Mouse (Mus musculus) stomach, embryonic 14.5 days (tissue): Measurements from ENCODE around the gene Ntrk3. TPM values are rescaled to one million over a fixed set of nuclear protein-coding genes. Genes with fewer than 3 reads are reported as not detected.

Experiments used
- ATAC-seq: fragments of 200-750 bp; cut with Nextera tagmentation; 2 replicates; pipeline ENCODE4 v1.8.0; 2017; ENCODE audit warnings: low read depth, moderate TSS enrichment; ENCODE audit not compliant: insufficient number of reproducible peaks, insufficient read depth, low FRiP score
- H3K27ac ChIP-seq: fragments of 300-500 bp; sonication (generic); 2 replicates; pipeline ENCODE4 v1.5.1; 2014; ENCODE audit warnings: mild to moderate bottlenecking, low read length, moderate library complexity, mixed read lengths
- H3K27me3 ChIP-seq: fragments of 300-500 bp; sonication (generic); 2 replicates; pipeline ENCODE4 v1.6.1; 2014; ENCODE audit warnings: low read length, control low read depth, mixed read lengths; ENCODE audit not compliant: control insufficient read depth, insufficient read depth
- H3K36me3 ChIP-seq: fragments of 300-500 bp; sonication (generic); 2 replicates; pipeline ENCODE4 v1.6.1; 2014; ENCODE audit warnings: mild to moderate bottlenecking, control low read depth, low read length, moderate library complexity, mixed read lengths; ENCODE audit not compliant: control insufficient read depth, insufficient read depth
- H3K4me1 ChIP-seq: fragments of 300-500 bp; sonication (generic); 2 replicates; pipeline ENCODE4 v1.6.1; 2014; ENCODE audit warnings: low read length, control low read depth, mixed read lengths; ENCODE audit not compliant: control insufficient read depth, insufficient read depth
- H3K4me2 ChIP-seq: fragments of 300-500 bp; sonication (generic); replicated peaks from 2 replicates; pipeline ENCODE4 v1.6.1; 2014; ENCODE audit warnings: low read depth, low read length, control low read depth
- H3K4me3 ChIP-seq: fragments of 300-500 bp; sonication (generic); 2 replicates; pipeline ENCODE4 v1.5.1; 2014; ENCODE audit warnings: low read depth, low read length, control low read depth
- H3K9ac ChIP-seq: fragments of 300-500 bp; sonication (generic); replicated peaks from 2 replicates; pipeline ENCODE4 v1.6.1; 2014; ENCODE audit warnings: low read depth, mild to moderate bottlenecking, control low read depth, low read length, moderate library complexity, mixed read lengths
- H3K9me3 ChIP-seq: fragments of 300-500 bp; sonication (generic); 2 replicates; pipeline ENCODE4 v1.6.1; 2016; ENCODE audit warnings: low read depth, low read length, control low read depth; ENCODE audit not compliant: control insufficient read depth
- WGBS: fragments of 180-500 bp; shearing (Covaris S2); extraction: QIAGEN DNeasy Blood & Tissue Kit; methylation state at CpG from one replicate; pipeline ENCODE4 v1.1.7; 2014; 5-methylcytosine and 5-hydroxymethylcytosine counted together
- polyA plus RNA-seq: library from polyadenylated mRNA; unstranded; fragments of >200 nt; fragmentation: Nextera tagmentation; extraction: Ambion mirVana; gene quantifications from 2 replicates; pipeline ENCODE4 v1.2.1, GENCODE M21; 2014

Ntrk3 gene
- polyA plus RNA-seq, 1 experiment from 2014 or later = 5.9 TPM

- H3K9me3 ChIP-seq = no peaks in the 10 kb centered on the region
- ATAC-seq = no peak
- H3K4me3 ChIP-seq = no peak overlapping the region
- 75% methylated on average over 7 of the region's 7 CpGs for WGBS
- H3K27me3 ChIP-seq = no peaks in the 10 kb centered on the region
- H3K27ac ChIP-seq = no peak overlapping the region
- H3K9ac ChIP-seq = no peak overlapping the region
- no peaks in the 10 kb centered on the region for H3K4me1 ChIP-seq
- H3K36me3 ChIP-seq = no peaks in the 10 kb centered on the region
- H3K4me2 ChIP-seq = no peak overlapping the region
These were observed 30.1 kb downstream of the Ntrk3 start for GRCm38 (mm10) chr7:78707708-78708107.

- no peak for ATAC-seq
These were observed 30.7 kb downstream of the Ntrk3 start for GRCm38 (mm10) chr7:78707122-78707521.

GRCm38 (mm10) chr7:78702676-78703075 is 35.1 kb downstream of the Ntrk3 start:
- Histone ChIP-seq H3K4me3 (no peak overlapping the region), H3K9ac (no peak overlapping the region), H3K9me3 (no peaks in the 10 kb centered on the region), H3K27ac (no peak overlapping the region), H3K27me3 (no peaks in the 10 kb centered on the region), H3K36me3 (no peaks in the 10 kb centered on the region), H3K4me2 (no peak overlapping the region), H3K4me1 (no peaks in the 10 kb centered on the region)
- WGBS = 45% methylated on average over 6 of the region's 6 CpGs
- ATAC-seq = no peak

More at GRCm38 (mm10) chr7:78707122-78707521, 30.7 kb downstream of the Ntrk3 start:
- Histone ChIP-seq H3K4me2 (no peak overlapping the region), H3K9ac (no peak overlapping the region), H3K4me3 (no peak overlapping the region), H3K4me1 (no peaks in the 10 kb centered on the region), H3K27me3 (no peaks in the 10 kb centered on the region), H3K36me3 (no peaks in the 10 kb centered on the region), H3K27ac (no peak overlapping the region), H3K9me3 (no peaks in the 10 kb centered on the region)
- WGBS = 78% methylated on average over 3 of the region's 3 CpGs

- no peak overlapping the region for H3K4me3 ChIP-seq
- no peak overlapping the region for H3K9ac ChIP-seq
- H3K27me3 ChIP-seq = no peaks in the 10 kb centered on the region
- no peak overlapping the region for H3K27ac ChIP-seq
- H3K36me3 ChIP-seq = no peaks in the 10 kb centered on the region
- ATAC-seq = no peak
- H3K9me3 ChIP-seq = no peaks in the 10 kb centered on the region
- no peak overlapping the region for H3K4me2 ChIP-seq
- no peaks in the 10 kb centered on the region for H3K4me1 ChIP-seq
- 75% methylated on average over 3 of the region's 3 CpGs for whole genome bisulfite sequencing
These were observed 42.6 kb downstream of the Ntrk3 start for GRCm38 (mm10) chr7:78695200-78695599.

- Histone ChIP-seq H3K27ac (no peak overlapping the region), H3K4me1 (no peaks in the 10 kb centered on the region), H3K9me3 (no peaks in the 10 kb centered on the region), H3K9ac (no peak overlapping the region), H3K27me3 (no peaks in the 10 kb centered on the region), H3K4me2 (no peak overlapping the region), H3K4me3 (no peak overlapping the region), H3K36me3 (no peaks in the 10 kb centered on the region)
- no peak for ATAC-seq
- 50% methylated on average over 1 of the region's 1 CpGs for WGBS
These were observed 44.7 kb downstream of the Ntrk3 start for GRCm38 (mm10) chr7:78693148-78693547.

GRCm38 (mm10) chr7:78690956-78691355 is 46.9 kb downstream of the Ntrk3 start:
- 47% methylated on average over 3 of the region's 3 CpGs for WGBS
- H3K9me3 ChIP-seq = no peaks in the 10 kb centered on the region
- H3K27me3 ChIP-seq = no peaks in the 10 kb centered on the region
- ATAC-seq = no peak
- H3K36me3 ChIP-seq = no peaks in the 10 kb centered on the region
- no peak overlapping the region for H3K4me2 ChIP-seq
- no peak overlapping the region for H3K4me3 ChIP-seq
- H3K9ac ChIP-seq = no peak overlapping the region
- no peak overlapping the region for H3K27ac ChIP-seq
- no peaks in the 10 kb centered on the region for H3K4me1 ChIP-seq

- no peak overlapping the region for H3K4me3 ChIP-seq
- H3K36me3 ChIP-seq = no peaks in the 10 kb centered on the region
- no peak for ATAC-seq
- no peak overlapping the region for H3K9ac ChIP-seq
- no peaks in the 10 kb centered on the region for H3K27me3 ChIP-seq
- 62% methylated on average over 6 of the region's 6 CpGs for WGBS
- H3K4me1 ChIP-seq = no peaks in the 10 kb centered on the region
- no peaks in the 10 kb centered on the region for H3K9me3 ChIP-seq
- no peak overlapping the region for H3K4me2 ChIP-seq
- H3K27ac ChIP-seq = no peak overlapping the region
These were observed 52.9 kb downstream of the Ntrk3 start for GRCm38 (mm10) chr7:78684943-78685342.

GRCm38 (mm10) chr7:78680871-78681270 is 56.9 kb downstream of the Ntrk3 start:
- no peak for ATAC-seq
- Histone ChIP-seq H3K27me3 (no peaks in the 10 kb centered on the region), H3K4me1 (no peaks in the 10 kb centered on the region), H3K27ac (no peak overlapping the region), H3K9me3 (no peaks in the 10 kb centered on the region), H3K9ac (no peak overlapping the region), H3K4me3 (no peak overlapping the region), H3K4me2 (no peak overlapping the region), H3K36me3 (no peaks in the 10 kb centered on the region)
- 78% methylated on average over 2 of the region's 2 CpGs for WGBS

GRCm38 (mm10) chr7:78669407-78669806 is 68.4 kb downstream of the Ntrk3 start:
- ATAC-seq = no peak
- WGBS = 86% methylated on average over 16 of the region's 16 CpGs
- Histone ChIP-seq H3K9me3 (no peaks in the 10 kb centered on the region; the same call in 1 of the 2 replicates), H3K36me3 (no peaks in the 10 kb centered on the region), H3K27ac (no peak overlapping the region), H3K4me2 (no peak overlapping the region), H3K4me1 (no peaks in the 10 kb centered on the region), H3K27me3 (no peaks in the 10 kb centered on the region), H3K9ac (no peak overlapping the region), H3K4me3 (no peak overlapping the region)
